Mouse (Mus musculus): ENCODE results near the gene Obox5.
"Not testable (repeated sequence)": the region's sequence is repeated elsewhere in the genome, so short reads cannot be mapped to it uniquely, and the experiment has no call there.

Gene Obox5

DNA sequence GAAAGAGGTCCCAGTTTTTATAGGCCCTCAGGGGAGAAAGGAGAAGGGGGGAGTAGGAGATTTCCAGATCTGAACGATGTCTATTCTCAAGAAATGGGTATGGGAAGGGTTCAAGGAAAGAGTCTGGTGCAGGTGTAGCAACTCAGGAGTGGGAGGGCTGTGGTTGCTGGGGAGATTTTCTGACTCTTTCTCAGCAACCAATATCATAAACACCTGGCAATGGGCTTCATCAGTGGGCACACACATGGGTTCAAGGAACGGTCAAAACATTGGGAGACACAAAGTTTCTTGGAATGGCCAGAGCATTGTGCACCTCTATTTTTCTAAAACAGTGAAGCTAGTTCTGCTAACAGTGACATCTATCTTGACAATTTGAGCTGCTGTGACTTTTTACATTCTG is at the start of gene Obox5:
TSS of gene Obox5 (plus strand) at position 301 of the 400 bp plus-strand sequence.
- DNase-seq (ENCODE audit: low spot score in 2 of 2) = not testable (repeated sequence)

DNA sequence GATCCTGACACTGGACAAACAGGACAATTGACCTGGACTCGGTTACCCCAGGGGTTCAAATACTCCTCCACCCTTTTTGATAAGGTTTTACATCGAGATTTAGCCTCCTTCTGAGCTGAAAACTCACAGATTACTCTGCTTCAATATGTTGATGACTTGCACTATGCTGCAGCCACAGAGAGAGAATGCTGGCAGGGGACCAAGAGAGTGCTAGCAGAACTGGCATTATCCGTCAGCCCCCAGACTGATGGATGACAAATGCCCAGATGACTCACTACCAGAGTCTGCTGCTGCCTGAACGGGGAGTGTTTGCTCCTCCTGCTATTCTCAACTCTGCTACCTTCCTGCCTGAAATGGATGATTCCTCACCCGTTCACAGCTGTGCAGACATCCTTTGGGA is 635 bp upstream of the Obox5 start:
- DNase-seq (ENCODE audit: low spot score in 2 of 2) = not testable (repeated sequence)

Data from natural killer cell, adult 2 months (primary cell).